Mouse (Mus musculus): ENCODE data around the gene Ahcyl2.

Gene Ahcyl2

GRCm38 (mm10) chr6:29853213-29853899, 85.5 kb downstream of the Ahcyl2 start:
- peak; percentile 40 for DNase-seq (ENCODE audit: low spot score)

- no peak for DNase-seq (ENCODE audit: low spot score)
These were observed 86.1 kb downstream of the Ahcyl2 start for GRCm38 (mm10) chr6:29853900-29854390.

- no peak for DNase-seq (ENCODE audit: low spot score)
These were observed 90.8 kb downstream of the Ahcyl2 start for GRCm38 (mm10) chr6:29858619-29859018.

GRCm38 (mm10) chr6:29859344-29859743, 91.5 kb downstream of the Ahcyl2 start:
- DNase-seq (ENCODE audit: low spot score), result no peak

- DNase-seq (ENCODE audit: low spot score), result no peak
These were observed 92.4 kb downstream of the Ahcyl2 start for GRCm38 (mm10) chr6:29860238-29860637.

GRCm38 (mm10) chr6:29864926-29865325, 97.1 kb downstream of the Ahcyl2 start:
- no peak for DNase-seq (ENCODE audit: low spot score)

- no peak for DNase-seq (ENCODE audit: low spot score)
These were observed 99.3 kb downstream of the Ahcyl2 start for GRCm38 (mm10) chr6:29866935-29867724.

GRCm38 (mm10) chr6:29868341-29868895, 100.6 kb downstream of the Ahcyl2 start:
- DNase-seq (ENCODE audit: low spot score), result no peak

GRCm38 (mm10) chr6:29873654-29874053, 105.8 kb downstream of the Ahcyl2 start:
- no peak for DNase-seq (ENCODE audit: low spot score)

- DNase-seq (ENCODE audit: low spot score), result no peak
These were observed 107.8 kb downstream of the Ahcyl2 start for GRCm38 (mm10) chr6:29875576-29875975.

GRCm38 (mm10) chr6:29876782-29877181, 109.0 kb downstream of the Ahcyl2 start:
- DNase-seq (ENCODE audit: low spot score), result no peak

- DNase-seq (ENCODE audit: low spot score), result no peak
These were observed 111.8 kb downstream of the Ahcyl2 start for GRCm38 (mm10) chr6:29879579-29879978.

- DNase-seq (ENCODE audit: low spot score), result no peak
These were observed 113.0 kb downstream of the Ahcyl2 start for GRCm38 (mm10) chr6:29880796-29881195.

- no peak for DNase-seq (ENCODE audit: low spot score)
These were observed 114.1 kb downstream of the Ahcyl2 start for GRCm38 (mm10) chr6:29881936-29882335.

- no peak for DNase-seq (ENCODE audit: low spot score)
These were observed 115.1 kb downstream of the Ahcyl2 start for GRCm38 (mm10) chr6:29882870-29883269.

- no peak for DNase-seq (ENCODE audit: low spot score)
These were observed 123.3 kb downstream of the Ahcyl2 start for GRCm38 (mm10) chr6:29891151-29891550.

- no peak for DNase-seq (ENCODE audit: low spot score)
These were observed 129.2 kb downstream of the Ahcyl2 start for GRCm38 (mm10) chr6:29896976-29897375.

GRCm38 (mm10) chr6:29901450-29901849, 133.6 kb downstream of the Ahcyl2 start:
- DNase-seq (ENCODE audit: low spot score), result no peak

GRCm38 (mm10) chr6:29902256-29902655, 134.4 kb downstream of the Ahcyl2 start:
- no peak for DNase-seq (ENCODE audit: low spot score)

- no peak for DNase-seq (ENCODE audit: low spot score)
These were observed 135.6 kb downstream of the Ahcyl2 start for GRCm38 (mm10) chr6:29903343-29903914.

- no peak for DNase-seq (ENCODE audit: low spot score)
These were observed 136.5 kb downstream of the Ahcyl2 start for GRCm38 (mm10) chr6:29904281-29904680.

- no peak for DNase-seq (ENCODE audit: low spot score)
These were observed 142.8 kb downstream of the Ahcyl2 start for GRCm38 (mm10) chr6:29910631-29911030.

GRCm38 (mm10) chr6:29913673-29914072, 145.9 kb downstream of the Ahcyl2 start:
- no peak for DNase-seq (ENCODE audit: low spot score)
